Mouse (Mus musculus): ENCODE measurements around the gene Krt33a. TPM values are rescaled to one million over a fixed set of nuclear protein-coding genes. Genes with fewer than 3 reads are reported as not detected.

Krt33a gene
- polyA plus RNA-seq, 1 experiment = not detected

GRCm38 (mm10) chr11:99989881-99990405, 26.1 kb downstream of the Krt33a start:
- WGBS = 82% methylated on average over 6 of the region's 6 CpGs
- no peak for DNase-seq (ENCODE audit: low read depth, low spot score)

- 95% methylated on average over 3 of the region's 3 CpGs for WGBS
- no peak for DNase-seq (ENCODE audit: low read depth, low spot score)
Measured at GRCm38 (mm10) chr11:99988530-99988929, 27.5 kb downstream of the Krt33a start.

- no peak for DNase-seq (ENCODE audit: low read depth, low spot score)
- 62% methylated on average over 8 of the region's 8 CpGs for WGBS
Measured at GRCm38 (mm10) chr11:99986180-99986647, 29.8 kb downstream of the Krt33a start, which contains the start of gene Krtap16-1. Gene Krtap16-1, minus strand, starts transcription at chr11:99986597.

- WGBS = 72% methylated on average over 20 of the region's 20 CpGs
- no peak for DNase-seq (ENCODE audit: low read depth, low spot score)
Measured at GRCm38 (mm10) chr11:99985291-99986092, 30.5 kb downstream of the Krt33a start.

- 55% methylated on average over 1 of the region's 1 CpGs for WGBS
- no peak for DNase-seq (ENCODE audit: low read depth, low spot score)
Measured at GRCm38 (mm10) chr11:99983442-99983841, 32.6 kb downstream of the Krt33a start.

GRCm38 (mm10) chr11:99982731-99983130, 33.3 kb downstream of the Krt33a start:
- DNase-seq (ENCODE audit: low read depth, low spot score) = no peak
- 83% methylated on average over 9 of the region's 9 CpGs for WGBS

GRCm38 (mm10) chr11:99978953-99979352, 37.1 kb downstream of the Krt33a start, which contains the start of gene Krtap29-1:
Gene Krtap29-1, minus strand, starts transcription at chr11:99979053.
- no peak for DNase-seq (ENCODE audit: low read depth, low spot score)
- 64% methylated on average over 5 of the region's 5 CpGs for WGBS

GRCm38 (mm10) chr11:99965961-99966360, 50.1 kb downstream of the Krt33a start:
- DNase-seq (ENCODE audit: low read depth, low spot score) = no peak
- WGBS = 16% methylated on average over 2 of the region's 2 CpGs

- WGBS = 56% methylated on average over 6 of the region's 6 CpGs
- DNase-seq (ENCODE audit: low read depth, low spot score) = no peak
Measured at GRCm38 (mm10) chr11:99964213-99964612, 51.8 kb downstream of the Krt33a start.

Other genes with a start within 250 kb of the Krt33a start
- not detected in 2 replicates for gene Gm11595, start 243.3 kb downstream of the Krt33a start, polyA plus RNA-seq (2012; rRNA removed)
- gene Krtap4-8, start 235.5 kb downstream of the Krt33a start, polyA plus RNA-seq (2012; rRNA removed) = not detected in 2 replicates
- not detected in 2 replicates for gene Krtap4-9, start 231.0 kb downstream of the Krt33a start, polyA plus RNA-seq (2012; rRNA removed)
- gene Gm11596, start 222.7 kb downstream of the Krt33a start, polyA plus RNA-seq (2012; rRNA removed) = not detected in 2 replicates
- gene Gm11569, start 217.3 kb downstream of the Krt33a start, polyA plus RNA-seq (2012; rRNA removed) = not detected in 2 replicates
- gene Gm11554, start 211.8 kb downstream of the Krt33a start, polyA plus RNA-seq (2012; rRNA removed) = not detected in 2 replicates
- gene Krtap4-13, start 206.3 kb downstream of the Krt33a start, polyA plus RNA-seq (2012; rRNA removed) = not detected in 2 replicates
- not detected in 2 replicates for gene Gm11564, start 200.5 kb downstream of the Krt33a start, polyA plus RNA-seq (2012; rRNA removed)
- gene 2300003K06Rik, start 178.1 kb downstream of the Krt33a start, polyA plus RNA-seq (2012; rRNA removed) = not detected in 2 replicates
- gene Krtap4-16, start 164.6 kb downstream of the Krt33a start, polyA plus RNA-seq (2012; rRNA removed) = 0.11 and 0.33 TPM in 2 replicates
- not detected in 2 replicates for gene Gm11568, start 158.3 kb downstream of the Krt33a start, polyA plus RNA-seq (2012; rRNA removed)
- not detected in 2 replicates for gene Gm11559, start 151.7 kb downstream of the Krt33a start, polyA plus RNA-seq (2012; rRNA removed)
- not detected in 2 replicates for gene Krtap9-1, start 142.8 kb downstream of the Krt33a start, polyA plus RNA-seq (2012; rRNA removed)
- gene Gm11567, start 137.0 kb downstream of the Krt33a start, polyA plus RNA-seq (2012; rRNA removed) = not detected in 2 replicates
- gene Krtap31-1, start 108.3 kb downstream of the Krt33a start, polyA plus RNA-seq (2012; rRNA removed) = not detected in 2 replicates
- not detected in 2 replicates for gene Gm11565, start 101.5 kb downstream of the Krt33a start, polyA plus RNA-seq (2012; rRNA removed)
- not detected in 2 replicates for gene Krtap31-2, start 79.9 kb downstream of the Krt33a start, polyA plus RNA-seq (2012; rRNA removed)
- not detected in 2 replicates for gene Krtap9-5, start 67.7 kb downstream of the Krt33a start, polyA plus RNA-seq (2012; rRNA removed)
- not detected in 2 replicates for gene Krtap29-1, start 37.2 kb downstream of the Krt33a start, polyA plus RNA-seq (2012; rRNA removed)
- not detected in 2 replicates for gene Krtap16-1, start 29.6 kb downstream of the Krt33a start, polyA plus RNA-seq (2012; rRNA removed)
- not detected in 2 replicates for gene Krtap17-1, start 22.2 kb downstream of the Krt33a start, polyA plus RNA-seq (2012; rRNA removed)
- gene Krt33b, start 13.7 kb upstream of the Krt33a start, polyA plus RNA-seq (2012; rRNA removed) = not detected in 2 replicates
- gene Krt34, start 25.3 kb upstream of the Krt33a start, polyA plus RNA-seq (2012; rRNA removed) = not detected in 2 replicates
- 0.19 and 0.25 TPM in 2 replicates for gene Krt31, start 34.3 kb upstream of the Krt33a start, polyA plus RNA-seq (2012; rRNA removed)
- gene Krt32, start 72.0 kb upstream of the Krt33a start, polyA plus RNA-seq (2012; rRNA removed) = 0.11 and 0.25 TPM in 2 replicates
- 0.12 and 0.55 TPM in 2 replicates for gene Krt35, start 80.0 kb upstream of the Krt33a start, polyA plus RNA-seq (2012; rRNA removed)
- gene Krt36, start 89.4 kb upstream of the Krt33a start, polyA plus RNA-seq (2012; rRNA removed) = 0.11 TPM in 1 of 2 replicates, not detected in the other
- 0.16 TPM in 1 of 2 replicates, not detected in the other for gene Krt13, start 105.4 kb upstream of the Krt33a start, polyA plus RNA-seq (2012; rRNA removed)
- 0.26 and 0.36 TPM in 2 replicates for gene Krt15, start 119.7 kb upstream of the Krt33a start, polyA plus RNA-seq (2012; rRNA removed)
- gene Krt19, start 132.5 kb upstream of the Krt33a start, polyA plus RNA-seq (2012; rRNA removed) = 2,546 and 2,690 TPM in 2 replicates
- gene Krt9, start 177.0 kb upstream of the Krt33a start, polyA plus RNA-seq (2012; rRNA removed) = not detected in 2 replicates
- gene Krt14, start 191.3 kb upstream of the Krt33a start, polyA plus RNA-seq (2012; rRNA removed) = 0.16 TPM in 1 of 2 replicates, not detected in the other
- gene Krt16, start 232.7 kb upstream of the Krt33a start, polyA plus RNA-seq (2012; rRNA removed) = 0.07 TPM in 2 replicates
- gene Krt17, start 244.8 kb upstream of the Krt33a start, polyA plus RNA-seq (2012; rRNA removed) = 1.9 and 2.2 TPM in 2 replicates

All from large intestine, adult 2 months (tissue).